Mouse (Mus musculus) Patski (cell line): ENCODE data around the gene Kcnj10. TPM values are rescaled to one million over a fixed set of nuclear protein-coding genes. Genes with fewer than 3 reads are reported as not detected.

Experiments
- ATAC-seq: fragments of 100-300 bp; one replicate; pipeline ENCODE4 v1.8.0; 2021
- CTCF ChIA-PET: fragments of 350-600 bp; sonication (Branson Sonifier 250); formaldehyde crosslinking; loops from one replicate; lab custom pipeline; 2022; ENCODE audit warnings: inconsistent platforms; lab: Charles Lee
- POLR2A ChIA-PET: fragments of 350-600 bp; sonication (Branson Sonifier 250); formaldehyde crosslinking; loops from one replicate; lab custom pipeline; 2022; ENCODE audit warnings: antibody characterized with exemption, inconsistent platforms; lab: Charles Lee
- DNase-seq: peaks from one replicate; pipeline ENCODE4 v3.0.0-alpha.2; 2011; ENCODE audit warnings: low read depth, low spot score
- H3K27me3 ChIP-seq: fragments of 371-371 bp; one replicate; pipeline ENCODE4 v1.5.1; 2021
- CTCF ChIP-seq: fragments of 100-300 bp; IDR thresholded peaks from one replicate; pipeline ENCODE4 v1.5.1; 2021
- in situ Hi-C: fragments of 300-500 bp; cut with MboI; formaldehyde crosslinking; loops from 3 replicates; pipeline ENCODE4 v1.11.1; 2018; ENCODE audit warnings: low pct_unique_long_range_greater_than_20kb, mixed read lengths
- polyA plus RNA-seq: library from polyadenylated mRNA; unstranded; gene quantifications from one replicate; pipeline ENCODE4 v1.2.3, GENCODE M21; 2021

Kcnj10 gene
- polyA plus RNA-seq, 1 experiment from 2014 or later = 0.04 TPM

DNA sequence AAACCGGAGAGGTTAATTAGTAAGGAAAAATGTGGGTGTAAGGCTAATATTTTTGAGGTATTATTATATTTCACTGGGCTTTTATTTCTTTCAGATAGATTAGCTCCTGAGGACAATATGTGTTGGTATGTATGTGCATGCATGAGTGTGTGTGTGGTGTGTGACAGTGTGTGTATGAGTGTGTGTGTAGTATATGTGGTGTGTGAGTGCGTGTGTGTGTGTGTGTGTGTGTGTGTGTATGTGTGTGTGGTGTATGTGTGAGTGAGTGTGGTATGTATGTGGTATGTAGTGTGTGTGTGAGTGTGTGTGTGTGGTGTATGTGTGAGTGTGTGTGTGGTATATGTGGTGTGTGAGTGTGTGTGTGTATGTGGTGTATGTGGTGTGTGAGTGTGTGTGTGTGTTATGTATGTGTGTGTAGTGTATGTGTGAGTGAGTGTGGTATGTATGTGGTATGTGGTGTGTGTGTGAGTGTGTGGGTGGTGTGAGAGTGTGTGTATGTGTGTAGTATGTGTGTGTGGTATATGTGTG lies 51.7 kb downstream of the Kcnj10 start:
- peaks cover 5% of the 10 kb centered on the region for H3K27me3 ChIP-seq
- TF ChIP-seq CTCF = no peak
- ChIA-PET CTCF (interaction anchor here (0.9 to 1.0 kb wide), 2 partner anchors 12 to 16 kb away, joined by 3 to 4 read pairs; no protein-coding TSS in a partner anchor), POLR2A (no interaction called here)
- in situ Hi-C loops = no loop called here
- ATAC-seq = no peak
- DNase-seq = no peak

DNA sequence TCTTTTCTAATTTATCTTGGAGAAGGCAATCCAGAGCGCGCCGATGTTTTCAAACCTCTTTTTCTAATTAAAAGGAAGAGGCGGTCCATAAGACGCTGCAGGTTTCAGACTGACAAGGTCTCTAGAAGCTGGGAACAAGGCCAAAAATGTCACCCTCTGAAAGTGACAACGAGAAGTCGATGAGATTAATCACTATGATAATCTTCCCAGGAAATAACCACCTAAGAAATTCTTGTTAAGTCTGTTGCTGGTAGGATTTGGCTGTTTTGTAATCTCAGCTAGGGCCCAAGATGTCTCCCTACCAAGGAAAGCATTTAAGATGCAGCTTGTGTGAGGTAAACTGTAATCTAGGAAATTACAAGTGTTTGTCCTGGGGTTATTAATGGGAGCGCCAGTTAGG lies 52.7 kb downstream of the Kcnj10 start:
- no peak for TF ChIP-seq CTCF
- POLR2A ChIA-PET = no interaction called here
- CTCF ChIA-PET = interaction anchor here (1.9 kb wide), 1 partner anchor 15 kb away, joined by 15 read pairs; no protein-coding TSS in a partner anchor
- peaks cover 5% of the 10 kb centered on the region for H3K27me3 ChIP-seq
- in situ Hi-C loops = no loop called here
- no peak for DNase-seq
- ATAC-seq = no peak

DNA sequence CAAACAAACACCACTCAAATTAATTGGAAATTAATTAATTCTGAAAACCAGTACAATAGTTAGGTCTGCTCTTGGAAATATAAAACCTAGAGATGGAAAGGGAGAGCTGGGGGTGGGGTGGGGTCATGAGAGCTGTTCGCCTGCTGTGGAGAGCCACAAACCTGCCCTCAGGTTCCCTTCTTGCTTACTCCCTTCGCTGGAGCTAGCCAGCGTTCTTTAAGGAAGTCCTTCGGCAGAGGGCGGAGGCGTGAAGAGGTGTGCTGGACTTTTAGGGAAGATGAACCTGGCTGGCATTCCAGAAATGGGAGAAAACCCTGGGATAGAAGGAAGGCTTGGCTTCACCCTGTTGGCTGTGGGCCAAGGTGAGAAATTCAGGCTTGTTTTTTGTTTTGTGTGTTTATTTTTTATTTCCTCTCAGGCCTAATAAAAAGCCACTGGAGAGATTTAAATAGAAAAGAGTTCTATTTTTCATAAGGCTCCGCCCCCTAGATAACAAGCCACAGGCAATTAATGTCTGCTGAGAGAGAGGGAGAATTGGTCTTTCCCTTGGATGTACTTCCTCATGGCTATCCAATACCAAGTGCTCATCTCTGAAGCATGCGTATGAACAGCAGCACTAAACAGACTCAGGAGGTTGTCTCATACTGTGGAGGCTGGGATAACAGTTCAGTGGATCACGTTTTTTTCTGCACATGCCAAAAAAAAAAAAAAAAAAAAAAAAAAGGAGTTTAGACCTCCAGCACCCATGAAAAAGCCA lies 56.2 kb downstream of the Kcnj10 start:
- ATAC-seq (no peak), DNase-seq (no peak)
- no peak for TF ChIP-seq CTCF
- ChIA-PET POLR2A (interaction anchor here (0.7 kb wide), 1 partner anchor 577 kb away, joined by 4 read pairs; no protein-coding TSS in a partner anchor), CTCF (no interaction called here)
- in situ Hi-C loops = no loop called here
- H3K27me3 ChIP-seq = peaks cover 5% of the 10 kb centered on the region

DNA sequence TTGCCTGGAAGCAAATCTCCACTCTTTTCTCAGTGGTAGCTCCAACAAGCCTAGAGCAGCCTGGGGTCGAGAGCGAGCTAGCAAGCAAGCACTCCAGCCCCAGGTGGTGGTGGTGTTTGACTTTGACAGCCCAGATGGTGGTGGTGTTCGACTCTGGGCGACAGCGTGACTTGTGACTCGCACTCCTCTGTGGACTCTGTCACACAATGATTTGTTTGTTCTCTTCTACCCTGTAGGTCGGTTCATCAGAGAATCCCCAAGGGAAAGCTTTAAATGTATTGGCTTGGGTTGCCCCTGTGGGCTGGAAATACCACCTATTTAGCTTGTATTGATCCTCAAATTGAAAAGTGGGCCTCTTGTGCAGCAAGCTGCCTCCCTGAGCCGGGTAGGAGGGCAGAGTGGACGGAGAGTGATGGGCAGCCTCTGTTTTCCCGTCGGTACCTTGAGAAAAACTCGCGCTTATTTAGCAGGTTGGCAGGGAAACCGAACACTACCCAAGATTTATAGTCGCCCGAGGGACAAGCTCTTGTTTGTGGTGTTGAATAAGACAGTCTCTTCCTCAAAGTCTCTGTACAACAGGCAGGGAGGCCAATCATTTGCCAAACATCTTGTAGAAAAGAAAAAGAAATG lies 65.2 kb downstream of the Kcnj10 start:
- TF ChIP-seq CTCF = no peak
- ChIA-PET CTCF (interaction anchor here (1.2 to 1.5 kb wide), 2 partner anchors 12 to 24 kb away, joined by 3 read pairs; no protein-coding TSS in a partner anchor), POLR2A (interaction anchor here (1.0 kb wide), 1 partner anchor 11 kb away, joined by 7 read pairs; no protein-coding TSS in a partner anchor)
- no peaks in the 10 kb centered on the region for H3K27me3 ChIP-seq
- ATAC-seq (no peak), DNase-seq (no peak)
- in situ Hi-C loops = loop anchor here (5.0 kb wide), 2 partner anchors 231 to 991 kb away; no protein-coding TSS in a partner anchor

DNA sequence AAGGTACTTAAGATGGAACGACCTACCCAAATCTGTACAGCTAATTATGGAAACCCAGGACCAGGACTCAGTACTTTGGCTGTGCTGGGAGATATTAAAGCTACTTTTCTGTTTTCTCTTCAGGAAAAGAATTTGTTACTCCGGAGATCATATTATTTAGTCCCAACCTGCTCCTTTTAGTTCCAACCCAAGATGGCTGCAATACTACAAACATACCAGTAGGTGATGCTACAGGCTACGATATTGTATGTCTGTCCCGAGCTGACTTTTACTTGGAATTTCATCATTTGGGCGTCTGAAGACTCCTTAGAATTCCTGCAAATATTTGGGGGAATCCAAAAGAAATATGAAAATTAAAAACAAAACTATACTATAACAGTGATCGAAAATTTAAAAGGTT lies 68.0 kb downstream of the Kcnj10 start:
- in situ Hi-C loops = loop anchor here (5.0 kb wide), 2 partner anchors 228 to 988 kb away; no protein-coding TSS in a partner anchor
- H3K27me3 ChIP-seq = no peaks in the 10 kb centered on the region
- peak; percentile 86 for TF ChIP-seq CTCF
- POLR2A ChIA-PET = interaction anchor here (0.7 to 1.1 kb wide), 2 partner anchors 33 to 82 kb away, joined by 3 read pairs; partner anchors contain the start of gene Pigm
- no peak for DNase-seq
- peak; percentile 41 for ATAC-seq
- CTCF ChIA-PET = interaction anchor here (0.7 to 2.6 kb wide), 26 partner anchors 9 to 990 kb away, joined by 3 to 21 read pairs (median 4); no protein-coding TSS in a partner anchor

DNA sequence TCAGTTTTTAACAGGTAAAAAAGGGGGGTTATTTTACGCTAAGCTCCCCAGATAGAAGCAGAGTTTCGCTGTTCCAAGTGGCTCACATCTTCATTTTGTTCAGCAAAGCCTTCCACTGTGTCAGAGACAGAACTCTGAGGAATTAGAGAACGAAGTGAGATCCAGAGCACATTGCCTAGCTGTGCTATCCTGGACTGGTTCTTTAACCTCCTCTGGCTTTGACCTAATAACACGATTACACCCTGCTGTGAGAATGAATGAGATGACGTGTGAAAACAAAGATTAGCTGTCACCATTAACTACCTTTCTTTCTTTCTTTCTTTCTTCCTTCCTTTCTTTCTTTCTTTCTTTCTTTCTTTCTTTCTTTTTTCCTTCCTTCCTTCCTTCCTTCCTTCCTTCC lies 68.4 kb downstream of the Kcnj10 start:
- CTCF ChIA-PET = interaction anchor here (1.0 to 2.6 kb wide), 19 partner anchors 9 to 990 kb away, joined by 3 to 21 read pairs (median 4); no protein-coding TSS in a partner anchor
- no peak for ATAC-seq
- in situ Hi-C loops = loop anchor here (5.0 kb wide), 2 partner anchors 228 to 988 kb away; no protein-coding TSS in a partner anchor
- POLR2A ChIA-PET = no interaction called here
- no peak for TF ChIP-seq CTCF
- H3K27me3 ChIP-seq = no peaks in the 10 kb centered on the region
- DNase-seq = no peak

DNA sequence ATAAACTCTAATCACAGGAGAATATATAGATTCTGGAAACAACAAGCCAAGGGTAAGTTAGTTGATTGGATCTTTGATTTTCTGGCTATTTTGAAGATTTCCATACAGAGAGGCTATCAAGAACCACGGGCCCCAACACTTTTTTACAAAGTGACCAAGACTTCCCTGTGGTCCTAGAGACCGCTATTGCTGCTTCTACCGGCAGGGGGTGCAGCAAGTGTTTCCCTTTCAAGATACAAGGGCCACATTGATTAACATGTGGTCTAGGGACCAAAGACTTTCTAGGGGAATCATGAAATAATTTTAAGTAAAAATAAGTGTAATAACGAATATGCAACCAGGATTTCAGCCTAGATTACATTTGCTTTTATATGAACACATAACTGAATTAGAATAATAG lies 69.8 kb downstream of the Kcnj10 start:
- in situ Hi-C loops = no loop called here

DNA sequence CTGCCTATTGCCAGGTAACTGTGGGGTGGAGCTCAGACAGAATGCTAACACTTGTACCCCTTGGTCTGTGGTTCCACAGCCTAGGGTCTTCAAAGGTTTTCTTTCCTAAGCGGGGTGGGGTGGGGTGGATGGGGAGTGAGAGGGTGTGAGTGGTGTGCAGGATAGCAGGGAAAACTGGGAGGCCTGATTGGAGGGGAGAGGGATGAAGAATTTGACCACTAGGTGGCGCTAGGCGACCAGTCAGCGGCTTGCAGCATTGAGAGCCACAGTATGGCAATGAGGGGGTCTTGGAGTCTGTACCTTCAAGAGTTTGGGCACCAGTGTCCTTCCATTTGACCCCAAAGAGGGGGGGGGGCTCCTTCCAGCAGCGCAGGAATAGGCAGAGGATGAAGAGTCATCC lies 71.2 kb downstream of the Kcnj10 start:
- CTCF ChIA-PET = interaction anchor here (0.7 to 2.2 kb wide), 4 partner anchors 34 to 78 kb away, joined by 3 to 11 read pairs (median 4); no protein-coding TSS in a partner anchor
- TF ChIP-seq CTCF = peak; percentile 66
- DNase-seq (no peak), ATAC-seq (no peak)
- POLR2A ChIA-PET = no interaction called here
- no peaks in the 10 kb centered on the region for H3K27me3 ChIP-seq
- in situ Hi-C loops = no loop called here

More for the DNA sequence above, 69.8 kb downstream of the Kcnj10 start:
- CTCF ChIA-PET = no interaction called here
- DNase-seq (no peak), ATAC-seq (no peak)
- POLR2A ChIA-PET = no interaction called here
- H3K27me3 ChIP-seq = no peaks in the 10 kb centered on the region
- peak; percentile 67 for TF ChIP-seq CTCF

DNA sequence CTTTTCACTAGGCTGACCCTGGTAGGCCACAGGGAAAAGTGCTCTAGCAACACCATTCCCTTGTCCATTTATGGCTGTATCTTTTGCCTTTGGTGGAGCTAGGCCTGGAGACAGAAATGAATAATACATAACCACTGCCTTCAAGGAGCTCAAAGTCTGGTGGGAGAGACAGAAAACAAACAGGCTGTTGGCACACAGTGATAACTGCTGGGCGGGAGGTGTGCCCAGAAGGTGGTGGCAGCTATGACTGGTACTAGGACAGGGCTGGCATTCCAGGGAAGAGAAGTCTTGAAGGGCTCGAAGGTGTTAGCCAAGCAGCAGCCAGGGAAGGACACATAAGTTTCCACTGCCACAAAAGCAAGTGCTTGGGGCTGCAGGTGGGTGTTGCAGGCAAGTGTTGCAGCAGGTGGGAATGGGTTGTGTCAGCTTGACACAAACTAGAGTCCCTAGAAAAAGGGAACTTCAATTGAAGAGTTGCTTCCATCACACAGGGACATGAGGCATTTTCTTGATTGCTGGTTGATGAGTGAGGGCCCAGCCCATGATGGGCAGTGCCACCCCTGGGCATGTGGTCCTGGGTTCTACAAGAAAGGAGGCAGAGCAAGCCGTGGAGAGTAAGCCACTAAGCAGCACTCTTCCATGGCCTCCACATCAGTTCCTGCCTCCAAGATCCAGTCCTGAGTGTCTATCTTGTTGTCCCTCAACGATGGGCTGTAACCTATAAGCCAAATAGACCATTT lies 72.7 kb downstream of the Kcnj10 start:
- DNase-seq (no peak), ATAC-seq (no peak)
- CTCF ChIA-PET = interaction anchor here (0.9 to 2.2 kb wide), 4 partner anchors 10 to 77 kb away, joined by 3 to 11 read pairs (median 4); no protein-coding TSS in a partner anchor
- in situ Hi-C loops = no loop called here
- POLR2A ChIA-PET = no interaction called here
- no peaks in the 10 kb centered on the region for H3K27me3 ChIP-seq
- TF ChIP-seq CTCF = no peak

DNA sequence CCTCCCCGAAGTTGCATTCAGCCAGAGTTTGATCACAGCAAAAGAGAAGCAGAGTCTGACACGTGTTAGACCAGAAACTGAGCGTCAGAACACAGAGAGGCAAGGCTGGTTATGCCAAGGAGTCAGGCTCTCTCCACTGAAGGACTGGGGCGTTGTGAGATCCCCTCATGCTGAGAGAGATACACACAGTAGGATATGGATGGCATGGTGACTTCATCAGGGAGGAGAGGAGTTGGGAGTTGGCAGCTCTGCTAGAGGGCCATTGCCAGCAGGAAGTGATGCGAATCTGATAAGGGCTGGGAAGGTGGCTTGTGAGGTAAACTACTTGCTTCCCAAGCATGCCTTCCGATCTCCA lies 73.2 kb downstream of the Kcnj10 start:
- no peak for DNase-seq
- in situ Hi-C loops = no loop called here
- ATAC-seq = no peak
- ChIA-PET POLR2A (no interaction called here), CTCF (interaction anchor here (0.9 kb wide), 1 partner anchor 9 kb away, joined by 3 read pairs; no protein-coding TSS in a partner anchor)
- H3K27me3 ChIP-seq = no peaks in the 10 kb centered on the region
- TF ChIP-seq CTCF = no peak
